Mouse (Mus musculus): ENCODE measurements around the gene Scai. TPM values are rescaled to one million over a fixed set of nuclear protein-coding genes. Genes with fewer than 3 reads are reported as not detected.
"Not testable (repeated sequence)": the region's sequence is repeated elsewhere in the genome, so short reads cannot be mapped to it uniquely, and the experiment has no call there.

Scai gene
- total and polyA plus RNA-seq, 3 experiments: 4.2 to 7.9 (median 4.7) TPM

DNA sequence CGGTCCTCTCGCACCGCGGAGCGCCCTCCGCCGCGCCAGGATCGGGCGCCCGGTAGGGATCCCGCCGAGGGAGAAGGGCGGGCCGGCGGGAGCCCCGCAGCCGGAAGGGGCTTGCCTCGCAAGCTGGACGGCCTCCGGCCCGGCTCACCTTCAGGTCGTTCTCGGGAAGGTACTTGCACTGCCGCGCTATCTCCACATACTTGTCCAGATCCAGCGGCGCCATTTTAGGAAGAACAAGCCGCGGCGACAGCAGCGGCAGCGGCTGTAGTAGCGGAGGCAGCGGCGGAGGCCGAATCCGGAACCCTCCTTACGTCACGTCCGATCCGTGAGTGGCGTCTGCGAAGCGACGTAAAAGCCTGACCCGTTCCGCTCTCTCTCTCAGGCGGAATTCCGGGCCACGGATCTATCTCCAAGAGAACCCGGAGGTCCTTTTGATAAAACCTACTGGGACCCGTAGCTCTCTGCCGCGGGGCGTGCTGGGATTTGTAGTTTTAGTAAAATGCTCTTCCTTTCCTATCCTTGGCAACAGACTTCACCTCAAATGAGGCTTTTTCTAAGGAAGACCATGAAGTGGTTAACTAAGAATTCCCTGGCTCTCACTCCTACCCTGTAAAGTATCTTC lies 35.6 kb upstream of the Scai start, which contains the start of gene Ppp6c (continued):
- TF ChIP-seq MEF2A (IDR thresholded peaks at IDR 0.05; ENCODE audit: borderline replicate concordance, low read depth, low read length) (peak; percentile 87), HCFC1 (IDR thresholded peaks at IDR 0.05; ENCODE audit: low read depth, low read length) (peak; percentile 100), CTCF (conservative IDR thresholded peaks at IDR 0.05 in 1 of 2, IDR thresholded peaks at IDR 0.05 in 1 of 2; ENCODE audit: low read depth in 2 of 2, low read length in 2 of 2) (no peak), USF1 (IDR thresholded peaks at IDR 0.05; ENCODE audit: low read depth, low read length) (no peak), JUN (IDR thresholded peaks at IDR 0.05; ENCODE audit: insufficient read depth, low read depth, low read length) (no peak), MYC (IDR thresholded peaks at IDR 0.05; ENCODE audit: low read depth, low read length) (peak; percentile 69), NRF1 (IDR thresholded peaks at IDR 0.05; ENCODE audit: low read depth, low read length) (peak; percentile 36; the same call in 1 of the 2 replicates), ZMIZ1 (IDR thresholded peaks at IDR 0.05; ENCODE audit: low read depth, low read length) (no peak), IRF4 (IDR thresholded peaks at IDR 0.05; ENCODE audit: low read depth, low read length) (peak; percentile 80), MAZ (IDR thresholded peaks at IDR 0.05; ENCODE audit: low read depth, low read length) (0 out of 2 replicates have a peak, but pooled peaks have one; percentile 31), POLR2A (IDR thresholded peaks at IDR 0.05; ENCODE audit: low read depth, low read length) (peak; percentile 91), RCOR1 (conservative IDR thresholded peaks at IDR 0.05; ENCODE audit: low read depth, low read length) (no peak)

DNA sequence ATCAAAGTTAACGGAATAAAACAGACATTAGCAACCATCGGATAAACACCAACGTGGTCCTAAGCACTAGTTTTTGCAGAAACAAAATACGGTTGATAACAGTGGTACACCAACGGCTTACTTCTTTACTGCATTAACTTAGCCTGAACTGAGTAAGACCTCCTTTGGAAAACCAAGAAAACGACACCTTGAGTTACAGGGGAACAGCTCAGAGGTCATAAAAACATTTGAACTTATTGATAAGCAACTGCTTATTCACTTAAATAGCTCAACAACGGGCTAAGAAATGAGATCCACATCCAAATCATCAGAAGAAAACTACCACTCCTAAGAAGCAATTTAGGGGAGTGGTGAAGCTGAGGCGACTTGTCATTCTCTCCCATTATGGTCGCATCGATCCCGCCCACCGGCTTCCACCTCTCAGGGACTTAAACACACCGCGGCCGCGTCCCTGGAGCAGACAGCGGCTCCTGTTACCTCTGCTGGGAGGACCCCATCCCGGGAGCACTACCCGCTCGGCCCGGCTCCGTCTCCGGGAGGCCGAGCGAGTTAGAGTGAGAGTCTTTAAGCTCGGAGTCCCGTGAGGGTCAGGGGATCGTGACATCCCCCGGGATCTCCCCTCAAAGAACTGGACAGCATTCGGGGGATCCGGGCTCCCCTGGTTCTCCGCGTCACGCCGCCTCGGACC lies 34.9 kb upstream of the Scai start:
- Histone ChIP-seq H3K9ac (ENCODE audit: insufficient read depth, low read depth) (peak overlapping the region; percentile 97), H3K4me2 (ENCODE audit: insufficient read depth, low read depth, poor library complexity, severe bottlenecking) (peak overlapping the region; percentile 84), H3K79me2 (replicated peaks; ENCODE audit: control insufficient read depth, extremely low read depth, insufficient read depth, poor library complexity, severe bottlenecking) (peaks cover 40% of the 10 kb centered on the region), H3K4me3 (replicated peaks in 1 of 3; ENCODE audit: low read depth in 2 of 3, low read length in 2 of 3, poor library complexity in 1 of 3) (peak overlapping the region; percentile 68 to 87 (median 77)), H3K4me1 (ENCODE audit: control insufficient read depth in 1 of 2, insufficient read depth in 2 of 2) (peaks cover 2 to 27% of the 10 kb centered on the region in 2 experiments; a peak in 2 of 4 replicates)
- DNase-seq (ENCODE audit: extremely low read depth): peak; percentile 29
- in situ Hi-C loops (cut with MboI; ENCODE audit: low pct_ligation_motif_present, low pct_unique_long_range_greater_than_20kb, low sequenced_read_pairs); H3K36me3 ChIP-seq (replicated peaks in 1 of 2; ENCODE audit: control insufficient read depth in 1 of 2, insufficient read depth in 1 of 2, low read length in 1 of 2); H3K27me3 ChIP-seq (replicated peaks); dilution Hi-C loops (cut with MboI; ENCODE audit: extremely low pct_ligation_motif_present, extremely low pct_unique_long_range_greater_than_20kb, low sequenced_read_pairs); H3K27ac ChIP-seq (ENCODE audit: insufficient read depth, low read depth); H3K9me3 ChIP-seq (replicated peaks; ENCODE audit: low read length): not testable (repeated sequence)

DNA sequence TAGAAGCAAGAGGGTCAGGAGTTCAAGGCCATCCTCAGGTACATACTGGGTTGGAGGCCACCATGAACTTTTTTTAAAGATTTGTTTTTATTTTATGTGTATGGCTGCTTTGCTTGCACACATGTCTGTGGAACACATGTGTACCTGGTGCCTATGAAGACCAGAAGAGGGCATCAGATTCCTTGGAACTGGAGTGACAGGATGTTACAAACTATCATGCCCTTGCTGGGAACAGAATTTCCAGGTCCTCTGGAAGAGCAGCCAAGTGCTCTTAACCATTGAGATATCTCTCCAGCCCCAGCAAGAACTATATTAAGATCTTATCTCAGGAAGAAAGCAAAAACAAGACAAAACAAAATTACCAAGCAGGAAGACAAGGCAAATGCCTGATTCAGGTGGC lies 34.1 kb upstream of the Scai start:
- peaks cover 2 to 27% of the 10 kb centered on the region in 2 experiments; a peak in 2 of 4 replicates for H3K4me1 ChIP-seq (ENCODE audit: control insufficient read depth in 1 of 2, insufficient read depth in 2 of 2)
- peaks cover 47% of the 10 kb centered on the region for H3K79me2 ChIP-seq (replicated peaks; ENCODE audit: control insufficient read depth, extremely low read depth, insufficient read depth, poor library complexity, severe bottlenecking)
- peak in 1 of 2 experiments; percentile 32; a peak in 1 of 4 replicates for TF ChIP-seq CTCF (conservative IDR thresholded peaks at IDR 0.05 in 1 of 2, IDR thresholded peaks at IDR 0.05 in 1 of 2; ENCODE audit: low read depth in 2 of 2, low read length in 2 of 2)
- TF ChIP-seq MYC (IDR thresholded peaks at IDR 0.05; ENCODE audit: low read depth, low read length): 0 out of 2 replicates have a peak, but pooled peaks have one; percentile 13
- no peak for TF ChIP-seq POLR2A (IDR thresholded peaks at IDR 0.05; ENCODE audit: low read depth, low read length)
- TF ChIP-seq ZMIZ1 (IDR thresholded peaks at IDR 0.05; ENCODE audit: low read depth, low read length): no peak
- TF ChIP-seq MXI1 (IDR thresholded peaks at IDR 0.05; ENCODE audit: low read depth, low read length): 0 out of 2 replicates have a peak, but pooled peaks have one; percentile 32
- H3K9me3 ChIP-seq (replicated peaks; ENCODE audit: low read length): no peaks in the 10 kb centered on the region
- dilution Hi-C loops (cut with MboI; ENCODE audit: extremely low pct_ligation_motif_present, extremely low pct_unique_long_range_greater_than_20kb, low sequenced_read_pairs): no loop called here
- no peaks in the 10 kb centered on the region for H3K27me3 ChIP-seq (replicated peaks)
- H3K27ac ChIP-seq (ENCODE audit: insufficient read depth, low read depth): no peak overlapping the region
- DNase-seq (ENCODE audit: extremely low read depth): peak; percentile 17
- in situ Hi-C loops (cut with MboI; ENCODE audit: low pct_ligation_motif_present, low pct_unique_long_range_greater_than_20kb, low sequenced_read_pairs): no loop called here
- H3K9ac ChIP-seq (ENCODE audit: insufficient read depth, low read depth): peak overlapping the region; percentile 97; the same call in 1 of the 2 replicates
- peak overlapping the region; percentile 74 for H3K4me2 ChIP-seq (ENCODE audit: insufficient read depth, low read depth, poor library complexity, severe bottlenecking)
- H3K36me3 ChIP-seq (replicated peaks in 1 of 2; ENCODE audit: control insufficient read depth in 1 of 2, insufficient read depth in 1 of 2, low read length in 1 of 2): no peaks in the 10 kb centered on the region
- H3K4me3 ChIP-seq (replicated peaks in 1 of 3; ENCODE audit: low read depth in 2 of 3, low read length in 2 of 3, poor library complexity in 1 of 3): peak overlapping the region in 1 of 3 experiments; percentile 49
